Mouse (Mus musculus) v-Abl transformed pro-B cells (cell line): ENCODE measurements around the gene Ddx18.

ENCODE experiments used
- in situ Hi-C, 2 experiments: fragments of 400-800 bp; cut with MboI; formaldehyde crosslinking; loops; one replicate each; pipeline ENCODE4 v1.15.1; 2025; ENCODE audit not compliant: unreplicated experiment in 2 of 2

Gene Ddx18

GRCm38 (mm10) chr1:121567521-121568489 lies at the start of gene Ddx18:
TSS of gene Ddx18 (minus strand) at chr1:121567989.
- in situ Hi-C loops, result loop anchor here in 1 of 2 experiments (10.0 kb wide), 1 partner anchor 133 kb away; the partner anchor contains the start of gene Ccdc93

GRCm38 (mm10) chr1:121608000-121608399 lies 40.2 kb upstream of the Ddx18 start:
- in situ Hi-C loops, result no loop called here

GRCm38 (mm10) chr1:121605118-121605517 lies 37.3 kb upstream of the Ddx18 start:
- in situ Hi-C loops, result no loop called here

- in situ Hi-C loops, result no loop called here
These were observed 34.1 kb upstream of the Ddx18 start for GRCm38 (mm10) chr1:121601893-121602292.

- in situ Hi-C loops, result no loop called here
These were observed 33.3 kb upstream of the Ddx18 start for GRCm38 (mm10) chr1:121601084-121601483.

GRCm38 (mm10) chr1:121598421-121598820 lies 30.6 kb upstream of the Ddx18 start:
- in situ Hi-C loops, result no loop called here

- in situ Hi-C loops, result no loop called here
These were observed 29.3 kb upstream of the Ddx18 start for GRCm38 (mm10) chr1:121596951-121597625.

GRCm38 (mm10) chr1:121584838-121585237 lies 17.0 kb upstream of the Ddx18 start:
- in situ Hi-C loops, result no loop called here

GRCm38 (mm10) chr1:121581133-121581855 lies 13.5 kb upstream of the Ddx18 start:
- in situ Hi-C loops, result no loop called here

- in situ Hi-C loops, result loop anchor here in 1 of 2 experiments (10.0 kb wide), 1 partner anchor 253 kb away; no protein-coding TSS in a partner anchor
These were observed 9.7 kb upstream of the Ddx18 start for GRCm38 (mm10) chr1:121577491-121577890.

GRCm38 (mm10) chr1:121570522-121570921 lies 2.7 kb upstream of the Ddx18 start:
- in situ Hi-C loops, result loop anchor here in 1 of 2 experiments (10.0 kb wide), 1 partner anchor 246 kb away; no protein-coding TSS in a partner anchor

- in situ Hi-C loops, result no loop called here
These were observed 9.9 kb downstream of the Ddx18 start for GRCm38 (mm10) chr1:121557861-121558260.

- in situ Hi-C loops, result no loop called here
These were observed 16.3 kb downstream of the Ddx18 start for GRCm38 (mm10) chr1:121551457-121551835.

GRCm38 (mm10) chr1:121550801-121551456 lies 16.9 kb downstream of the Ddx18 start:
- in situ Hi-C loops, result no loop called here

GRCm38 (mm10) chr1:121549456-121549855 lies 18.3 kb downstream of the Ddx18 start:
- in situ Hi-C loops, result no loop called here

GRCm38 (mm10) chr1:121548667-121549066 lies 19.1 kb downstream of the Ddx18 start:
- in situ Hi-C loops, result no loop called here

- in situ Hi-C loops, result no loop called here
These were observed 20.9 kb downstream of the Ddx18 start for GRCm38 (mm10) chr1:121546844-121547243.

GRCm38 (mm10) chr1:121540361-121540760 lies 27.4 kb downstream of the Ddx18 start:
- in situ Hi-C loops, result no loop called here

- in situ Hi-C loops, result no loop called here
These were observed 36.4 kb downstream of the Ddx18 start for GRCm38 (mm10) chr1:121531439-121531838.

GRCm38 (mm10) chr1:121529286-121529685 lies 38.5 kb downstream of the Ddx18 start:
- in situ Hi-C loops, result no loop called here
